Mouse (Mus musculus) layer of hippocampus, adult 9-11 months (tissue): ENCODE results near the gene Mthfd1l.
A peak's percentile ranks its signal among the peaks of the same experiment; 100 is the strongest.
"Not testable (repeated sequence)": the region's sequence is repeated elsewhere in the genome, so short reads cannot be mapped to it uniquely, and the experiment has no call there.

Experiments used
- DNase-seq: peaks from one replicate; pipeline ENCODE4 v3.0.0; 2022

The Mthfd1l gene

GRCm38 (mm10) chr10:4047666-4048065, 74.7 kb downstream of the Mthfd1l start:
- no peak for DNase-seq

GRCm38 (mm10) chr10:4050236-4050635, 77.3 kb downstream of the Mthfd1l start:
- DNase-seq: no peak

GRCm38 (mm10) chr10:4052711-4053110, 79.8 kb downstream of the Mthfd1l start:
- no peak for DNase-seq

DNA sequence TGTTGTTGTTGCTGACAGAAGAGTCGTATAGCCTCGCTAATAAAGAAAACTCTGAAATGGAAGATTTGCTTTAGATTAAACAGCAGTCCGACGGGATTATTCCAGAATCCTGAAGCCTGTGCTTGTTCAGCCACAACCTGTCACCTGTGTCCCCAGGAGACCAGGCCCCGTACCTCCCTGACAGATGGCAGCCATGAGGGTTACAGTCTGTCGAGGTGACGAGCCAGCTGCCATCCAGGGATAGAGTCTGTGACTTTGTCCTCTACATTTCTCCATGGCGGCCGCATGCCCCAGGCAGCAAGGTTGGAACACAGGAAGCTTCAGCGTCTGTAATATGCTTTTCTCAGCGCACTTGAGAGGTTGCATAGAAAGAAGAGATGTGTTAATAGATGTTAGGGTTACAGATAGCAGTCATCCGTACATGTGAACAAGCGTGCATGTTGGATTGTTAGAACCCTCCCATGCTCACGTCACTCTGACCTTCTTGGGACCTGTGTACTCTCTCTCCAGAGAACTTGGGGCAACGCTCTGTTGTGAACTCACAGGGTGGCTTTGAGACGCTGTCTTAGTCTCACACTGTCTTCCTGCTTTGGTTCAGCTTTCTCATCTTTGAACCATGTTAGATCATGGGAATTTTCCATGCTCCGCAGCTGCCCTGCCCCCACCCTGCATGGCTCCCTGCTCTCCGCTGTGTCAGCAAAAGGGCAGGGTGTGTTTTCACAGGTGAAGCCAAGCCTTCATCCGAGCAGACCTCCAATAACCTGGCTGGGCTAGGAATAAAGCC, 80.6 kb downstream of the Mthfd1l start:
- DNase-seq: no peak

DNA sequence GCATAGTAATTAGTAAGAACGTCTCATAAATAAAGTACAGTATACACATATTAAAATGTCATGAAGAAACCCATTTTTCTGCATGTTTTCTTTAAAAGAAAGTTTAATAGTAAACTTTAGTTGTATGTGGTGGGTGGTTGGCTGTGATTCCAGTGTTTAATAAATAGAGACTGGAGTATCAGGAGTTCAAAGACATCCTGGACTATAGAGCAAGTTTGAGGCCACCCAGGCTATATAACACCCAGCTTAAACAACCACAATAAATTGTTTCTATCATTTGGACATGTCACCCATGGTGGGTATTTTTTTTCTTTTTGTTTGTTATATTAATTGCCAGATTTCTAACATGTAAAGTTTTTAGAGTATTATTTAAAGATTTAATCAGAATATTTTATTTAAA, 81.7 kb downstream of the Mthfd1l start:
- DNase-seq: no peak

GRCm38 (mm10) chr10:4057397-4057796, 84.5 kb downstream of the Mthfd1l start:
- DNase-seq: no peak

DNA sequence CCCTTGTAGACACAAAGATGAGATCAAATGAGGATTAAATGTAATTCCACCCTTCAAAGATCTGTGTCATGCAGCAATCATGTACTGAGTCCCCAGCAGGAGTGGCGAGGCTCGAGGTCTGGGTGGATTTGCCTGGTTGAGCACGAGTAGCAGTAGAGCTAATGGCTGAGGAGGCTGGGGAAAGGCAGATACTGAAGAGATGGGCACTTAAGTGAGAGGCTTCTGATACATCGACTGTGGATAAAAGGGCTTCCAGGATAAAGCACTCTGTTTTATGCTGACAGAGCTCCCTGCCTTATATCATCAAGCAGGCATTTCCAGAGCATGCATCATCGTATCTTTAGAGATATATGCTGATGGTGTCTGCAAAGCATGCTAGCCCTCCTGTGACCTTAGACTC, 84.9 kb downstream of the Mthfd1l start:
- no peak for DNase-seq

- no peak for DNase-seq
Measured at GRCm38 (mm10) chr10:4061071-4061987, 88.4 kb downstream of the Mthfd1l start.

GRCm38 (mm10) chr10:4063537-4063936, 90.6 kb downstream of the Mthfd1l start:
- DNase-seq: no peak

- no peak for DNase-seq
Measured at GRCm38 (mm10) chr10:4065295-4066084, 92.6 kb downstream of the Mthfd1l start.

- no peak for DNase-seq
Measured at GRCm38 (mm10) chr10:4069258-4069826, 96.4 kb downstream of the Mthfd1l start.

DNA sequence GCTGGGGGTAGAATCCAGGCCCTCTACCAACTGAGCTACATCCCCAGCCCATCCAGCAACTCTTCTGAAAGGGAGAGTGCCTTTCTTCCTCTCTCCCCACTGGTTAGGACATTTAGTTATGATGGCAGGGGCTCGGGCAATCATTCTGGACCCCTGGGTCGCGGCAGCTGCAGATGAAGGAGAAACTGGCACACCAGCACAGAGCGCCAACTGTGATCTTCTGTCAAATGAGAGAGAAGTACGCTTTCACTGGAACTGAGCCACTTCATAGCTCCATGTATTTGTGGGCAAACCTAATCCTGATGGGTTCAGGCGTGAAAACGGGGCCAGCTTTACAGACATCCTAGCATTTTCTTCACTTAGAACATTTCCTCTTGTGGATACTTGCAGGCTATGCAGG, 97.1 kb downstream of the Mthfd1l start:
- DNase-seq: no peak

DNA sequence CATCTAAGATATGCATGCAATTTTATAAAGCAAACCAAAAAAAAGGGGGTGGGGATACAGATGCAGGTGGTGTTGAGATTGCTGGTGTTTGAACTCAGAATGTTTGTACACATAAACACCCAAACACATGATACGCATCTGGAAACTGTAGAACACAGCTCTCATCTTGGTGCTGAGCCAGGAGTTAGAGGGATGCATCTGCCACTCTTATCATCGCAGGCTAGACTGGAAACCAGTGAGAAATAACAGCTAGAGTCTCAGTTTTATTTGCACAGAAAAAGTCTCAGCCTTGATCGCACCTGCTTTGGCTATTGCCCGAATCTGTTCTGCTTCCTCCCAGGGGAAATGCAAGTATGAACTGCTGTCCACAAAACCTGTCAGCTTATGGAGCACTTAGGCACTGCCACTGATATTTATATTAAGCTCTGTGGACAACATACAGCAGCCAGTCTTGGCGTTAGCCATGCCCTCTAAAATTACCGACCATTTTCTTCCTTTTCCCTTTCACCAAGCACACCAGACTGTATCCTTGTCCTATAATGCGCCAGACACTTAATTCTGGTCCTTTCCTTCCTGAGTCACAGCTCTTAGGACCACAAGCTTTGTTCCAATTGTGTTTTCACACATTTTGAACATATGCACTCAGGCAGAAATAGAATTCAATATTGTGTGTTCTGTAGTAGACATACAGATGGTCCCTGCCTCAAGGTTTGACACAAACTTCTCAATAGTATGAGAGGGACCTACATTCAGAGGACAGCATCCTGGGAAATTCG, 98.3 kb downstream of the Mthfd1l start:
- DNase-seq: no peak

GRCm38 (mm10) chr10:4071845-4072345, 99.0 kb downstream of the Mthfd1l start:
- no peak for DNase-seq

- not testable (repeated sequence) for DNase-seq
Measured at GRCm38 (mm10) chr10:4072491-4072890, 99.6 kb downstream of the Mthfd1l start.

- no peak for DNase-seq
Measured at GRCm38 (mm10) chr10:4078220-4078840, 105.4 kb downstream of the Mthfd1l start.

- no peak for DNase-seq
Measured at GRCm38 (mm10) chr10:4078979-4079630, 106.2 kb downstream of the Mthfd1l start.

- DNase-seq: peak; percentile 64
Measured at GRCm38 (mm10) chr10:4079643-4080244, 106.8 kb downstream of the Mthfd1l start.

GRCm38 (mm10) chr10:4083609-4084008, 110.7 kb downstream of the Mthfd1l start:
- DNase-seq: no peak

- no peak for DNase-seq
Measured at GRCm38 (mm10) chr10:4084907-4085306, 112.0 kb downstream of the Mthfd1l start.
